In genomic region chr3:127763076-127763612, GRCm38 (mm10) we compare ENCODE assay signal across 8 mouse cellular contexts. TPM values are rescaled to one million over a fixed set of nuclear protein-coding genes. Genes with fewer than 3 reads are reported as not detected.
A peak's percentile ranks its signal among the peaks of the same experiment; 100 is the strongest.
DNase-seq lines count a peak whose midpoint lies in the region; ATAC-seq and TF ChIP-seq lines count a peak whose summit lies in the region.

No protein-coding gene starts in this region.

- no peak for ATAC-seq in kidney, postnatal 0 days (replicated peaks; ENCODE audit: low FRiP score, low read depth)
- ATAC-seq in liver, embryonic 13.5 days (ENCODE audit: low read depth): no peak

- H3K27me3 ChIP-seq in kidney, postnatal 0 days (ENCODE audit: insufficient read depth, low read length): 0 out of 2 replicates have a peak, but pooled peaks cover 5% of the 10 kb centered on the region
- H3K27me3 ChIP-seq in liver, embryonic 13.5 days: no peaks in the 10 kb centered on the region; the same call in 1 of the 2 replicates

- no peak overlapping the region for H3K27ac ChIP-seq in kidney, postnatal 0 days
- H3K27ac ChIP-seq in liver, embryonic 13.5 days: no peak overlapping the region

- no peak overlapping the region for H3K9ac ChIP-seq in kidney, postnatal 0 days (ENCODE audit: low read depth, low read length)
- no peak overlapping the region for H3K9ac ChIP-seq in liver, embryonic 13.5 days

- H3K4me3 ChIP-seq in kidney, postnatal 0 days (replicated peaks; ENCODE audit: low read depth, low read length): no peak overlapping the region
- no peak overlapping the region for H3K4me3 ChIP-seq in liver, embryonic 13.5 days (replicated peaks)

- peak; percentile 93 for DNase-seq in 3T3-L1 (ENCODE audit: low read depth, low spot score)
- peak; percentile 67 for DNase-seq in Muller cell, postnatal 12 days (ENCODE audit: inconsistent ontology term)
- peak; percentile 27 for DNase-seq in cerebellum, adult 9-11 months
- DNase-seq in frontal cortex, postnatal 36 days (ENCODE audit: low spot score in 2 of 2): peak; percentile 54 to 69
- peak; percentile 92 for DNase-seq in kidney, postnatal 0 days (ENCODE audit: low spot score)
- peak; percentile 65 for DNase-seq in liver, embryonic 13.5 days
- DNase-seq in ovary, postnatal 36 days (ENCODE audit: low spot score): peak; percentile 67
- peak; percentile 65 to 90 for DNase-seq in thymus, postnatal 10 days (ENCODE audit: low spot score in 2 of 2)

- WGBS in kidney, postnatal 0 days: 23% methylated on average over 7 of the region's 7 CpGs
- 19% methylated on average over 7 of the region's 7 CpGs for WGBS in liver, embryonic 13.5 days (ENCODE audit: insufficient replicate concordance)

- H3K4me1 ChIP-seq in kidney, postnatal 0 days (replicated peaks; ENCODE audit: insufficient read depth, low read length): no peaks in the 10 kb centered on the region
- peaks cover 8% of the 10 kb centered on the region for H3K4me1 ChIP-seq in liver, embryonic 13.5 days (replicated peaks)

- no peak overlapping the region for H3K4me2 ChIP-seq in kidney, postnatal 0 days (ENCODE audit: low read length)
- H3K4me2 ChIP-seq in liver, embryonic 13.5 days: no peak overlapping the region

- no peaks in the 10 kb centered on the region for H3K9me3 ChIP-seq in kidney, postnatal 0 days (replicated peaks; ENCODE audit: low read length)
- no peaks in the 10 kb centered on the region for H3K9me3 ChIP-seq in liver, embryonic 13.5 days (replicated peaks)

- TF ChIP-seq CTCF in kidney, postnatal 0 days (IDR thresholded peaks at IDR 0.05; ENCODE audit: low read depth): peak; percentile 86

- no peaks in the 10 kb centered on the region for H3K36me3 ChIP-seq in kidney, postnatal 0 days (ENCODE audit: insufficient read depth, low read length)
- no peaks in the 10 kb centered on the region for H3K36me3 ChIP-seq in liver, embryonic 13.5 days

RNA-seq across cellular contexts. Expression of gene Alpk1, which starts 17.2 kb away (rescaled TPM):
- polyA plus RNA-seq in kidney, postnatal 0 days (2015; fragmentation: Nextera tagmentation; extraction: Ambion mirVana): 0.61 and 0.75 TPM in 2 replicates
- polyA plus RNA-seq in liver, embryonic 13.5 days (2015; fragmentation: Nextera tagmentation; extraction: Ambion mirVana): 0.54 and 0.58 TPM in 2 replicates

RNA-seq across cellular contexts. Expression of gene Tifa, which starts 26.5 kb away (rescaled TPM):
- polyA plus RNA-seq in kidney, postnatal 0 days (2015; fragmentation: Nextera tagmentation; extraction: Ambion mirVana): 7.0 and 7.7 TPM in 2 replicates
- polyA plus RNA-seq in liver, embryonic 13.5 days (2015; fragmentation: Nextera tagmentation; extraction: Ambion mirVana): 14.2 and 15.6 TPM in 2 replicates

Comparison
In these comparisons a context has a peak if more than half of its experiments do, and no peak if none do; other contexts are left out.
1. DNase-seq: peak in every context shown above with its lines; median percentile 93 in 3T3-L1; 92 in kidney, postnatal 0 days; 78 in thymus, postnatal 10 days; 67 in Muller cell, postnatal 12 days; 67 in ovary, postnatal 36 days; 65 in liver, embryonic 13.5 days; 62 in frontal cortex, postnatal 36 days; 27 in cerebellum, adult 9-11 months.